Mouse (Mus musculus) kidney, embryonic 16.5 days (tissue): ENCODE data around the gene Rps24. TPM values are rescaled to one million over a fixed set of nuclear protein-coding genes. Genes with fewer than 3 reads are reported as not detected.
"Not testable (repeated sequence)": the region's sequence is repeated elsewhere in the genome, so short reads cannot be mapped to it uniquely, and the experiment has no call there.

Source experiments
- ATAC-seq: fragments of 200-750 bp; cut with Nextera tagmentation; 2 replicates; pipeline ENCODE4 v1.8.0; 2017; ENCODE audit warnings: moderate TSS enrichment; ENCODE audit not compliant: low FRiP score, low TSS enrichment
- H3K27ac ChIP-seq: fragments of 300-500 bp; sonication (generic); 2 replicates; pipeline ENCODE4 v1.5.1; 2014; ENCODE audit warnings: low read length
- H3K27me3 ChIP-seq: fragments of 300-500 bp; sonication (generic); 2 replicates; pipeline ENCODE4 v1.6.1; 2014; ENCODE audit warnings: low read length, control low read depth, mixed read lengths; ENCODE audit not compliant: insufficient read depth
- H3K36me3 ChIP-seq: fragments of 300-500 bp; sonication (generic); 2 replicates; pipeline ENCODE4 v1.6.1; 2014; ENCODE audit warnings: low read length, control low read depth, mixed read lengths; ENCODE audit not compliant: insufficient read depth
- H3K4me1 ChIP-seq: fragments of 300-500 bp; sonication (generic); 2 replicates; pipeline ENCODE4 v1.6.1; 2014; ENCODE audit warnings: low read length, control low read depth, mixed read lengths; ENCODE audit not compliant: insufficient read depth
- H3K4me2 ChIP-seq: fragments of 300-500 bp; sonication (generic); replicated peaks from 2 replicates; pipeline ENCODE4 v1.6.1; 2014; ENCODE audit warnings: low read depth, low read length
- H3K4me3 ChIP-seq: fragments of 300-500 bp; sonication (generic); 2 replicates; pipeline ENCODE4 v1.5.1; 2014; ENCODE audit warnings: mild to moderate bottlenecking, low read length
- H3K9ac ChIP-seq: fragments of 300-500 bp; sonication (generic); replicated peaks from 2 replicates; pipeline ENCODE4 v1.6.1; 2014; ENCODE audit warnings: low read length
- H3K9me3 ChIP-seq: fragments of 300-500 bp; sonication (generic); 2 replicates; pipeline ENCODE4 v1.6.1; 2016; ENCODE audit warnings: low read length, control low read depth
- WGBS: fragments of 180-500 bp; shearing (Covaris S2); extraction: QIAGEN DNeasy Blood & Tissue Kit; methylation state at CpG from one replicate; pipeline ENCODE4 v1.1.7; 2014; 5-methylcytosine and 5-hydroxymethylcytosine counted together
- polyA plus RNA-seq: library from polyadenylated mRNA; unstranded; fragments of >200 nt; fragmentation: Nextera tagmentation; extraction: Ambion mirVana; gene quantifications from 2 replicates; pipeline ENCODE4 v1.2.1, GENCODE M21; 2015

Rps24 gene
- polyA plus RNA-seq, result 686 and 761 TPM in 2 replicates

DNA sequence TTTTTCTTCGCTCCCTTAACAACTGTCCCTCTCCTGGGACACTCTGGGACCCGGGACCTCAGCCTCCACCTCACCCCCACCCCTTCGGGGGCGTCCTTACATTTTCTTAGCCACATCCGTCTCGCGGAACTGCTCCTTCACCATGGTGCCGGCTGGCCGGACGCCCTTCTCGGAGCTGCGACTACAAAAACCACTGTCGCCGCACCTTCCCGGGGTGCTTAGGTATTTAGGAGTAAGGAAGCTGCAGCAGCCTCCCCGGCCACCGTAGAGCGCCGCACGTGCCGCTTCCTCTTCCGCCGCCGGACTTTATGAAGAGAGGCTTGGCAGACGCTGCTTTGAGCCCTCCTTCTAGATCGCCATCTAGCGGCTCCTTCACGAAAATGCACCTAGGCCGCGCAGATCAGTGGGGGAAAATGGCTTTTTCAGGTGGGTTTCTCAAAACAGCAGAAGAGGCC, at the start of gene Rps24, which contains the start of gene Polr3a:
TSS of gene Rps24 (plus strand) at position 353 of the 455 bp plus-strand sequence.
TSS of gene Polr3a (minus strand) at position 286 of the 455 bp plus-strand sequence.
- Histone ChIP-seq H3K36me3 (peaks cover 24% of the 10 kb centered on the region), H3K27ac (peak within 1 kb of the TSS; percentile 80), H3K4me1 (peaks cover 11% of the 10 kb centered on the region), H3K9me3 (no peaks in the 10 kb centered on the region), H3K9ac (peak within 1 kb of the TSS; percentile 92), H3K27me3 (no peaks in the 10 kb centered on the region), H3K4me3 (peak within 1 kb of the TSS; percentile 95), H3K4me2 (peak within 1 kb of the TSS; percentile 67)
- under 1% methylated on average over 30 of the region's 30 CpGs for WGBS
- peak; percentile 72 for ATAC-seq

DNA sequence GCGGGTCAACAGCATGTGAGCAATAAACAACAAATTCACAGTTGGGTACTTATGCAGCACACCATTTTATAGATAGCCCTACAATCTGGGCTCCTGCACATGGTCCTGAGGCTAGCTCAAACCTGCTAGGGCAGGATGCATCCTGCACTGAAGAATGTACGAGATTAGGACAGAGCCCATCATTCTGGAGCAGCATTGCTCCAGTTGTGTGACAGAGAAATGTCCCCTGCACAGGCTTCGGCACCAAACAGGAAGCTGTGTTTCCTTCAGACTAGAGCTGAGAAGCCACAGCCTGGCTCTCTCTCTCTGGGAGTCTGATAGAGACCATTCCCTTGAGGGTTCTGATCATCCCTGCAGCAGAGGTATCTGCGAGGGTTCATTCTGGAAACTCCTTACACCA, 43.4 kb upstream of the Rps24 start:
- H3K9ac ChIP-seq, H3K27me3 ChIP-seq, H3K4me1 ChIP-seq, H3K9me3 ChIP-seq, ATAC-seq, H3K27ac ChIP-seq, H3K4me3 ChIP-seq, H3K4me2 ChIP-seq: not testable (repeated sequence)
- H3K36me3 ChIP-seq, result peaks cover 14% of the 10 kb centered on the region
- 87% methylated on average over 4 of the region's 4 CpGs for WGBS

DNA sequence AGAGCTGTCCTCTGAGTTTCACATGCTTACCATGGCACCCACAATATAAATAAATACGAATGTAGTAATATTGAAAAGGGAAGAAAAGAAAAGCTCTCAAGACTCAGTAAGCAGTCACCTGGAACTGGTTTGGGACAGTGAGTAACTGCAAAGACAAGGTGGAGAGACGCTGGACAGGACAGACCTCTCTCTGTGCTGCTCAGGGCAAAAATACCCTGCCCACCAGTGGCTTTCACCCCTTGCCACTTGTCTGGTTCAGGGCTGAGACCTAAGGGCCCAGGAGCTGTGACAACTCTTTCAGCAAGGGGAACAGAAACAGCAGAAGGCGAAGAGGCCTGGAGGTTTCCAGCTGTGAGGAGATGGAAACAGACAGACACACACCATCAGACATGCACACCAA, 28.7 kb upstream of the Rps24 start:
- no peaks in the 10 kb centered on the region for H3K27me3 ChIP-seq
- H3K9me3 ChIP-seq, result no peaks in the 10 kb centered on the region
- no peak for ATAC-seq
- peaks cover 83% of the 10 kb centered on the region for H3K36me3 ChIP-seq
- no peak overlapping the region for H3K4me2 ChIP-seq
- no peak overlapping the region for H3K27ac ChIP-seq
- H3K9ac ChIP-seq, result no peak overlapping the region
- 95% methylated on average over 3 of the region's 3 CpGs for WGBS
- H3K4me1 ChIP-seq, result no peaks in the 10 kb centered on the region
- H3K4me3 ChIP-seq, result no peak overlapping the region

DNA sequence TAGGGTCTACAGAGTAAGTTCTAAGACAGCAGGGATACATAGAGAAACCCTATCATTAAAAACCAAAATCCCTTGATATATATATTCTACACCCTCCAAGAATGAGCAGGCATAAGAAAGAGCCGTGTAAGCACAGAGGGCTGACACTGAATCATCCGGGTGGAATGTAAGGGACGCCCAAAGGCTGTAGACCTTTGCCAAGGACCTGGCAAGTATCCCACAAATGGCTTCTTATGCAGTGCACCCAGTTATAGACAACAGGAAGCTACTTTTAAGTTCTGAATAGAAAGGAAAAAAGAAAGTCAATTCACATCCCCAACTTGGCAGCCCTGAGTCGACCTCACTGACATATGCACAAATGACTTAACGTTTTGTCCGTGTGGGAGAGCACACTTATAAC, 18.1 kb upstream of the Rps24 start:
- Histone ChIP-seq H3K9ac (no peak overlapping the region), H3K4me2 (no peak overlapping the region), H3K9me3 (no peaks in the 10 kb centered on the region), H3K36me3 (peaks cover 68% of the 10 kb centered on the region), H3K4me3 (no peak overlapping the region), H3K4me1 (no peaks in the 10 kb centered on the region), H3K27ac (no peak overlapping the region), H3K27me3 (no peaks in the 10 kb centered on the region)
- ATAC-seq, result no peak
- WGBS, result 93% methylated on average over 6 of the region's 6 CpGs

DNA sequence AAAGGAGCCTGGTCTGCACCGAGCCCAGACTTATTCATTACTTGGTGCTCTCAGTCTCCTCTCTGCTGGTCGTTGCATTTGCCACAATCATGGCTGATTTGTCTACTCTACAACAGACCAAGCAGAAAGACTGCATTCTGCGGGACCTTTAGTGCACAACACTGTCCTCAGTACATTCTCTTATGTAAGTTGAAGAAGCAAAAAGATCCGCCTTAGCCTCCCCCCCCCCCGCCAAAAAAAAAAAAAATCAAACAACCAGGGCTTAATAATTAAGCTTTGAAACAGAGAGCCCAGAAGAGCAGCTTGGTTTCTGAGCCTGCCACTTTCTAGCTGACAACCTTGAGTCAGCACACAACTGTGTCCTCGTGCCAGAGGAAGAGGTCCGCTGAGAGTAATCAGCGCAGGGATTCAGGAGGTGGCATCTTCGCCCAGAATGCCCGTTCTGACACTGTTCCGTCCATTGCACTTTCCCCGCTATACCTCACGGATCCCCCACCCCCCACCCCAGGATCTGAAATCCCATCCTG, 621 bp upstream of the Rps24 start:
- Histone ChIP-seq H3K36me3 (peaks cover 29% of the 10 kb centered on the region), H3K27me3 (no peaks in the 10 kb centered on the region), H3K9me3 (no peaks in the 10 kb centered on the region), H3K4me1 (peaks cover 7% of the 10 kb centered on the region), H3K4me2 (peak overlapping the region; percentile 67), H3K4me3 (peak overlapping the region; percentile 95), H3K9ac (peak overlapping the region; percentile 92), H3K27ac (peak overlapping the region; percentile 80; the same call in 1 of the 2 replicates)
- 9% methylated on average over 13 of the region's 13 CpGs for WGBS
- ATAC-seq, result peak; percentile 26

DNA sequence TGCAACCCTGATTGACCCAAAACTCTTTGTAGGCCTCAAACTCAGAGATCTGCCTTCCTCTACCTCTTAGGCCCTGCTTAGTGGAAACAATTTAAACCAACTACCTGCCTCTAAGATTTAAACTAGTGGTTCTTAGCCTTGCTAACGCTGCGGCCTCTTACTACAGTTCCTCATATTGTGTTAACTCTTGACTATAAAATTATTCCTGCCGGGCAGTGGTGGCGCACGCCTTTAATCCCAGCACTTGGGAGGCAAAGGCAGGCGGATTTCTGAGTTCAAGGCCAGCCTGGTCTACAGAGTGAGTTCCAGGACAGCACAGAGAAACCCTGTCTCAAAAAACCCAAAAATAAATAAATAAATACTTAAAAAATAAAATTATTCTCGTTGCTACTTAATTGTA, 2.8 kb downstream of the Rps24 start:
- H3K9ac ChIP-seq, H3K9me3 ChIP-seq, H3K27me3 ChIP-seq, H3K27ac ChIP-seq, H3K4me2 ChIP-seq, ATAC-seq, H3K4me3 ChIP-seq: not testable (repeated sequence)
- H3K36me3 ChIP-seq, result peaks cover 22% of the 10 kb centered on the region
- H3K4me1 ChIP-seq, result peaks cover 38% of the 10 kb centered on the region
- WGBS, result 92% methylated on average over 7 of the region's 7 CpGs

DNA sequence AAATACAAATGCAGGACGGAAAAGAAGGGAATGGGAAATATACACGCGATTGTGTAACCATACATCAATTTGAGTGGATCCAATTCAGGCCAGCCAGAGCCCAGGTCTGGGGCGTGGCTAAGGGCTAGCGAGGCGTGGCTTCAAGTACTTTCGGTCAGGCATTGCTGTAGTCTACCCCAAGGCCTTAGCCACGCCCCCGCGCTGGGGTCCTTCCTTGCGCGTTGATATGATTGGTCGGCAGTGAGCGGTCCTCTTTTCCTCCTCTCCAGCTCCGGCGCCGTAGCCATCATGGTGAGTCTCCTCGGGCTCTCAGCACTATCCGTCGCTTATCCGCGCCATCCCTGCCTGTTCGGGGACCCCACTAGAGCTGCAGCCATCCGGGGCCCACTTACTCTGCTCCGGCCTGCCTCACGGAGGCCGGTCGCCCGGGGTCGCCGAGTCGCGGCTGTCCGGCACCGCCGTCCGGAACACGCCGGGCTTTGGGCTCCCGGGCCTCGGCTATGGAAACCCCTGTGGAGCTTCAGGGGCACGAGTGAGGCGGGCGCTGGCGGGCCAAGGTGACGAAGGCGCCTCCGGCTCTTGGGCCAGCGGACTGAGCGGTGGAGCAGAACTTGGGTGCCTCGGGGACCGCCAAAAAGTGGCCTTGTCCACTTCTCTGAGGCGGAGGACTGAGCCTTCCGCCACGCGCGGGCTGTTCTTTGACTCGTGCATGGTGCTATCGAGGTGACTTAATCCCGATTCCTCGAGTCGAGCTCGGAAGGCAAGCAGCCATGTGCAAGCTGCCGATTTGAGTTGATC, 3.7 kb downstream of the Rps24 start:
- peaks cover 37% of the 10 kb centered on the region for H3K4me1 ChIP-seq
- peak overlapping the region; percentile 99 for H3K9ac ChIP-seq
- peak overlapping the region; percentile 98 for H3K4me3 ChIP-seq
- no peaks in the 10 kb centered on the region for H3K27me3 ChIP-seq
- H3K4me2 ChIP-seq, result peak overlapping the region; percentile 66
- under 1% methylated on average over 63 of the region's 64 CpGs for WGBS
- H3K36me3 ChIP-seq, result peaks cover 29% of the 10 kb centered on the region
- H3K9me3 ChIP-seq, result no peaks in the 10 kb centered on the region
- ATAC-seq, result peak; percentile 93
- H3K27ac ChIP-seq, result peak overlapping the region; percentile 81

DNA sequence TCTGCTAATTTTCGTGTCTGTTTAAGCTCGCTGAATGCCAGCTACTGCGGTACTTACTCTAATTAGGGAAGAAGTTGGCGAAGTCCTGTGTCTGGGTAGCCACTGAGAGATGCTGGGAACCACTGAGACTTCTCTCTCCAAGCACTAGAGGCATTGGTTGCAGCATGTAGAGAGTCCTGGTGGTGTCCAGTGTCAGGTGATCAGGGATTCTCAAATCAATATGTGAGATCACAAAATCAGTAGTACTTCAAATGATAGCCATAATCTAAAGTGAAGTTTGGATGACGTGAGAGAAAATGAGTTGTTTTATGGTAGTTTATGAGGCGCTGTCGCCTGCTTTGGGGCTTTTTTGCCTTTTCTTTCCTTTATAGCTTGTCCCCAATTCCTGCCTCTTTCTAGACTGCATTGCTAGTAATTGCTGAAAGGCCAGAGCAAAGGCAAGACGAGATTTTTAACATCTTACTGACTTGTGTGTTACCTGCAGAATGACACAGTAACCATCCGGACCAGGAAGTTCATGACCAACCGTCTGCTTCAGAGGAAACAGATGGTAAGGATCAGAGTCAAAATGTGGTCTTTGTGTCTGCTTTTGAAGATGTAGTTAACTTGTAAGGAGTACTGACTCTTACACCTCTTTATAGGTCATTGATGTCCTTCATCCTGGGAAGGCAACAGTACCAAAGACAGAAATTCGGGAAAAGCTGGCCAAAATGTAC, 4.5 kb downstream of the Rps24 start:
- Histone ChIP-seq H3K27me3 (no peaks in the 10 kb centered on the region), H3K36me3 (peaks cover 36% of the 10 kb centered on the region), H3K4me2 (peak overlapping the region; percentile 66), H3K27ac (peak overlapping the region; percentile 81), H3K9me3 (no peaks in the 10 kb centered on the region), H3K4me1 (peaks cover 31% of the 10 kb centered on the region), H3K9ac (peak overlapping the region; percentile 99), H3K4me3 (peak overlapping the region; percentile 98)
- WGBS, result 4% methylated on average over 11 of the region's 11 CpGs
- ATAC-seq, result peak; percentile 20; the same call in 1 of the 2 replicates

DNA sequence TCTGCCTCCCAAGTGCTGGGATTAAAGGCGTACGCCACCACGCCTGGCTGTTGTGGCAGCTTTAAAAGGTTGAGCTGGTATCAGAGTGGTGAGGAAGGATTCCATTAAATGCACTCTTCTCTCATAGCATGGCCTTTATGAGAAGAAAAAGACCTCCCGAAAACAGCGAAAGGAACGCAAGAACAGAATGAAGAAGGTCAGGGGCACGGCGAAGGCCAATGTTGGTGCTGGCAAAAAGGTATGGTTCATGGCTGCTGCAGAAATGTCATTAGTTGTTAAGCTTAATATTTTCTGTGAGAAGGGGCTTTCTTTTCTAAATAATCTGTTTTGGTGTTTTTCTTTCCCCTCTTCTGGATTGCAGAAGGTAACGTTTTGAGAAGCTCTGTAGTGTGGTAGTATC, 6.3 kb downstream of the Rps24 start:
- Histone ChIP-seq H3K9me3 (no peaks in the 10 kb centered on the region), H3K36me3 (peaks cover 55% of the 10 kb centered on the region), H3K4me1 (peaks cover 31% of the 10 kb centered on the region), H3K4me2 (peak overlapping the region; percentile 66; the same call in 1 of the 2 replicates), H3K9ac (no peak overlapping the region), H3K27me3 (no peaks in the 10 kb centered on the region), H3K27ac (no peak overlapping the region), H3K4me3 (peak overlapping the region; percentile 9; the same call in 1 of the 2 replicates)
- WGBS, result 91% methylated on average over 9 of the region's 9 CpGs
- no peak for ATAC-seq
